Mouse (Mus musculus) heart, embryonic 11.5 days (tissue): ENCODE results near the gene Astn2. TPM values are rescaled to one million over a fixed set of nuclear protein-coding genes. Genes with fewer than 3 reads are reported as not detected.

Source experiments
- ATAC-seq: fragments of 200-750 bp; cut with Nextera tagmentation; replicated peaks from 2 replicates; pipeline ENCODE4 v1.8.0; 2017; ENCODE audit warnings: moderate library complexity; ENCODE audit not compliant: insufficient number of reproducible peaks, low FRiP score, low TSS enrichment
- H3K27ac ChIP-seq: fragments of 300-500 bp; sonication (generic); 2 replicates; pipeline ENCODE4 v1.5.1; 2014; ENCODE audit warnings: mild to moderate bottlenecking, low read depth, low read length
- H3K27me3 ChIP-seq: fragments of 300-500 bp; sonication (generic); 2 replicates; pipeline ENCODE4 v1.6.1; 2014; ENCODE audit warnings: mild to moderate bottlenecking, low read length, mixed read lengths; ENCODE audit not compliant: control insufficient read depth, insufficient read depth
- H3K36me3 ChIP-seq: fragments of 300-500 bp; sonication (generic); 2 replicates; pipeline ENCODE4 v1.6.1; 2014; ENCODE audit warnings: mild to moderate bottlenecking, low read length, moderate library complexity, mixed read lengths; ENCODE audit not compliant: control insufficient read depth, insufficient read depth
- H3K4me1 ChIP-seq: fragments of 300-500 bp; sonication (generic); 2 replicates; pipeline ENCODE4 v1.6.1; 2014; ENCODE audit warnings: low read length; ENCODE audit not compliant: control insufficient read depth, insufficient read depth
- H3K4me2 ChIP-seq: fragments of 300-500 bp; sonication (generic); 2 replicates; pipeline ENCODE4 v1.6.1; 2014; ENCODE audit warnings: mild to moderate bottlenecking, moderate library complexity
- H3K4me3 ChIP-seq: fragments of 300-500 bp; sonication (generic); 2 replicates; pipeline ENCODE4 v1.5.1; 2014; ENCODE audit warnings: low read depth, low read length
- H3K9ac ChIP-seq: fragments of 300-500 bp; sonication (generic); 2 replicates; pipeline ENCODE4 v1.6.1; 2014; ENCODE audit warnings: mild to moderate bottlenecking, low read depth, low read length, moderate library complexity
- H3K9me3 ChIP-seq: fragments of 300-500 bp; sonication (generic); replicated peaks from 2 replicates; pipeline ENCODE4 v1.6.1; 2016; ENCODE audit warnings: low read length; ENCODE audit not compliant: control insufficient read depth
- WGBS: fragments of 180-500 bp; shearing (Covaris S2); extraction: QIAGEN DNeasy Blood & Tissue Kit; methylation state at CpG from one replicate; pipeline ENCODE4 v1.1.7; 2014; ENCODE audit not compliant: insufficient replicate concordance; 5-methylcytosine and 5-hydroxymethylcytosine counted together
- polyA plus RNA-seq: library from polyadenylated mRNA; unstranded; fragments of >200 nt; fragmentation: Nextera tagmentation; extraction: Ambion mirVana; gene quantifications from 2 replicates; pipeline ENCODE4 v1.2.1, GENCODE M21; 2014

Astn2 gene
- polyA plus RNA-seq, 1 experiment from 2014 or later = 0.14 TPM

GRCm38 (mm10) chr4:65767431-65767830 is 637.0 kb downstream of the Astn2 start:
- Histone ChIP-seq H3K27me3 (no peaks in the 10 kb centered on the region), H3K9me3 (no peaks in the 10 kb centered on the region), H3K4me3 (no peak overlapping the region), H3K9ac (no peak overlapping the region), H3K4me2 (no peak overlapping the region), H3K4me1 (no peaks in the 10 kb centered on the region), H3K36me3 (no peaks in the 10 kb centered on the region), H3K27ac (no peak overlapping the region)
- ATAC-seq = no peak
- 72% methylated on average over 4 of the region's 4 CpGs for WGBS

GRCm38 (mm10) chr4:65765312-65765711 is 639.1 kb downstream of the Astn2 start:
- no peaks in the 10 kb centered on the region for H3K4me1 ChIP-seq
- no peak overlapping the region for H3K27ac ChIP-seq
- no peaks in the 10 kb centered on the region for H3K9me3 ChIP-seq
- no peak overlapping the region for H3K4me3 ChIP-seq
- H3K27me3 ChIP-seq = no peaks in the 10 kb centered on the region
- no peaks in the 10 kb centered on the region for H3K36me3 ChIP-seq
- no peak for ATAC-seq
- no peak overlapping the region for H3K4me2 ChIP-seq
- WGBS = 75% methylated on average over 3 of the region's 3 CpGs
- H3K9ac ChIP-seq = no peak overlapping the region

GRCm38 (mm10) chr4:65764275-65764674 is 640.1 kb downstream of the Astn2 start:
- 74% methylated on average over 4 of the region's 4 CpGs for WGBS
- Histone ChIP-seq H3K4me2 (no peak overlapping the region), H3K27ac (no peak overlapping the region), H3K4me3 (no peak overlapping the region), H3K9me3 (no peaks in the 10 kb centered on the region), H3K27me3 (no peaks in the 10 kb centered on the region), H3K4me1 (no peaks in the 10 kb centered on the region), H3K9ac (no peak overlapping the region), H3K36me3 (no peaks in the 10 kb centered on the region)
- no peak for ATAC-seq

- Histone ChIP-seq H3K4me3 (no peak overlapping the region), H3K27ac (no peak overlapping the region), H3K27me3 (no peaks in the 10 kb centered on the region), H3K36me3 (no peaks in the 10 kb centered on the region), H3K4me1 (no peaks in the 10 kb centered on the region), H3K9ac (no peak overlapping the region), H3K4me2 (no peak overlapping the region), H3K9me3 (no peaks in the 10 kb centered on the region)
- no peak for ATAC-seq
- WGBS = 89% methylated on average over 2 of the region's 2 CpGs
Observed at GRCm38 (mm10) chr4:65763823-65764222, 640.6 kb downstream of the Astn2 start.

GRCm38 (mm10) chr4:65762116-65762515 is 642.3 kb downstream of the Astn2 start:
- H3K4me1 ChIP-seq = no peaks in the 10 kb centered on the region
- H3K27me3 ChIP-seq = no peaks in the 10 kb centered on the region
- no peaks in the 10 kb centered on the region for H3K36me3 ChIP-seq
- no peaks in the 10 kb centered on the region for H3K9me3 ChIP-seq
- no peak overlapping the region for H3K27ac ChIP-seq
- H3K4me2 ChIP-seq = no peak overlapping the region
- no peak for ATAC-seq
- H3K9ac ChIP-seq = no peak overlapping the region
- H3K4me3 ChIP-seq = no peak overlapping the region
- 71% methylated on average over 3 of the region's 3 CpGs for WGBS

GRCm38 (mm10) chr4:65761658-65762057 is 642.8 kb downstream of the Astn2 start:
- no peaks in the 10 kb centered on the region for H3K4me1 ChIP-seq
- H3K9me3 ChIP-seq = no peaks in the 10 kb centered on the region
- H3K9ac ChIP-seq = no peak overlapping the region
- H3K4me2 ChIP-seq = no peak overlapping the region
- H3K27me3 ChIP-seq = no peaks in the 10 kb centered on the region
- H3K4me3 ChIP-seq = no peak overlapping the region
- 60% methylated on average over 3 of the region's 3 CpGs for WGBS
- H3K27ac ChIP-seq = no peak overlapping the region
- ATAC-seq = no peak
- H3K36me3 ChIP-seq = no peaks in the 10 kb centered on the region

- Histone ChIP-seq H3K4me1 (no peaks in the 10 kb centered on the region), H3K9me3 (no peaks in the 10 kb centered on the region), H3K9ac (no peak overlapping the region), H3K36me3 (no peaks in the 10 kb centered on the region), H3K4me2 (no peak overlapping the region), H3K27ac (no peak overlapping the region), H3K4me3 (no peak overlapping the region), H3K27me3 (no peaks in the 10 kb centered on the region)
- 83% methylated on average over 1 of the region's 1 CpGs for WGBS
- ATAC-seq = no peak
Observed at GRCm38 (mm10) chr4:65758875-65759201, 645.6 kb downstream of the Astn2 start.

GRCm38 (mm10) chr4:65758174-65758874 is 646.1 kb downstream of the Astn2 start:
- 72% methylated on average over 5 of the region's 5 CpGs for WGBS
- no peaks in the 10 kb centered on the region for H3K27me3 ChIP-seq

GRCm38 (mm10) chr4:65752941-65753340 is 651.5 kb downstream of the Astn2 start:
- H3K4me3 ChIP-seq = no peak overlapping the region
- no peaks in the 10 kb centered on the region for H3K9me3 ChIP-seq
- 71% methylated on average over 3 of the region's 3 CpGs for WGBS
- no peak overlapping the region for H3K27ac ChIP-seq
- ATAC-seq = no peak
- no peaks in the 10 kb centered on the region for H3K4me1 ChIP-seq
- no peaks in the 10 kb centered on the region for H3K27me3 ChIP-seq
- H3K4me2 ChIP-seq = no peak overlapping the region
- no peaks in the 10 kb centered on the region for H3K36me3 ChIP-seq
- no peak overlapping the region for H3K9ac ChIP-seq

More at GRCm38 (mm10) chr4:65758174-65758874, 646.1 kb downstream of the Astn2 start:
- Histone ChIP-seq H3K9me3 (no peaks in the 10 kb centered on the region), H3K4me3 (no peak overlapping the region), H3K4me1 (no peaks in the 10 kb centered on the region), H3K9ac (no peak overlapping the region), H3K27ac (no peak overlapping the region), H3K36me3 (no peaks in the 10 kb centered on the region), H3K4me2 (no peak overlapping the region)
- ATAC-seq = no peak
